Mouse (Mus musculus) frontal cortex, postnatal 25 days (tissue): ENCODE measurements around the gene E2f7.
A peak's percentile ranks its signal among the peaks of the same experiment; 100 is the strongest.
"Not testable (repeated sequence)": the region's sequence is repeated elsewhere in the genome, so short reads cannot be mapped to it uniquely, and the experiment has no call there.

Source experiments
- DNase-seq, 2 experiments: peaks; one replicate each; pipeline ENCODE4 v3.0.0; 2022; ENCODE audit warnings: low spot score in 2 of 2

The E2f7 gene

DNA sequence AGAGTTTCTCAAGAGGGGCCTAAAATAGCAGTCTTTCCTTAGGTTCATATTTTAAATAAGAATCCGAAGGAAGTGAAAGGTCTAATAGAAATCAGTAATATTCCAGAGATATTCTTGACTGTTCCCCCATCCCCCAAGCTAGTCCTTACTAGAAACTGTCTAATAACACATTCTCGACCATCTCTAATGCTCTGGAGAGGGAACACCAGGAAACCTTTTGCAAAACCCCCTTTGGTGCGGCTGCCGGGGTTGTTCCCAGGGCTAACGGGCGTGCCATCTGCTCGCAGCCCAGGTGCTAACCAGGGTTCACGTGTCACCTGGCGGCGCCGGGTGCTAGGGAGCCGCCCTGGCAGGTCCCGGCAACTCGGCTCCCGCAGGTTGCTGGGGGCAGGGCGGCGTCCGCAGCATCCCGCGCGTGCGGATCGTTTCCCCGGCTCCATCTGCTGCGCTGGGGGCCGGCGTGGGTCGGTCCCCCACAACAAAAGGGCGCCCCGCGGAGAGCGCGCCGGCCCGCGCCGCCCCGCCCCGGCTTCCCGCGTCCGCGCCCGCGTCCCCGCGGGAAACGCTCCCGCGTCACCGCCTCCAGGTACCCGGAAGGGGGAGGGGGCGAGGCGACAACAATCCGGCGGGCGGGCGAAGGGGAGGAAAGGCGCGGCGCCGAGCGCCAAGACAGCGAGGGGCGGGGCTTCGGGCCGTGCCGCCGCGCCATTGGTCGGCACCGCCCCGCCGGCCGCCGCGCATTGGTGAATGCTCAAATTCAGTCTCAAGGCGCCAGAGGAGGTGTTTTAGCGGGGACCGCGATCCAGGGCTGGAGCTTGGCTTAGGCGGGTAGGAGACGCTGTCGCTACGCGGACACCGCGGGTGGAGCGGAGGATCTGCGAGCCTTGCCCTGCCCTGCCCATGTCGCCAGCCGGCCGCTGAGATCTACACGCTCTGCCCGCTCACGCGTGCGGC is at the start of gene E2f7:
E2f7 (plus strand) TSS at position 754 of the 954 bp plus-strand sequence.
- DNase-seq = peak; percentile 69 to 80

DNA sequence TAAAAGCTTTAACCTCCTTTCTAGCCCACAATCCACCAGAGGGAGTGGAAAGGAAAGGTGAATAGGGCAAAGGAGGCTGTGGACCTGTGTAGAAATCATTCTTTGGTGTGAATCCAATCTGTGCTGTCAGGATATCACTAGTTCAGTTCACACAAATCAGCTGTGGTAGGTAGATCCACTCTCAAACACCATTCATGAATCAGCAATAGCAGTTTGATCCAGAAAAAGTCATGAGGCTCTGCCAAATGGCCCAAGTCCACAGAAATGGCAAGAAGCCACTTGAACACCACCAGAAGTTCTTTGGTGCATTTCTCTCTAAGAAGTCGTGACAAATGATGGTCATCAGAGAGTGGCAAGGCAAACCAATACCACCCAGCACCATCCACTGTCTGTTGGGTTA is 44.0 kb upstream of the E2f7 start:
- DNase-seq = no peak

DNA sequence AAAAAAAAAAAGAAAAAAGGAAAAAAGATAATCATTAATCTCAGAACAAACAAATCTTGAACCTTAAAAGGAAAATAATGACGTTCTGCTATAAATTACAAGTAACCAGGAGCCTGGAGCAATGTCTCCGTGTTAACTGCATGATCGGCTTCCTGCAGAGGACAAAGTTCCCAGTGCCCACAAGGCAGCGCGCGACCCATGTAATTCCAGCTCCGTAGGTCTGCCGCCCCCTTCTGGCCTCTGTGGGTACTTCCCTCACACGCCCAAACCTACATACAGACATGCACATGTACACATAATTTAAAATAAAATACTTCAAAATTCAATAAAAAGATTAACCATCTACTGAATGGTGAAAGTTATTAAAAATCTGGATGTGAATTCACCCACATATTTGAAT is 39.6 kb upstream of the E2f7 start:
- no peak for DNase-seq

DNA sequence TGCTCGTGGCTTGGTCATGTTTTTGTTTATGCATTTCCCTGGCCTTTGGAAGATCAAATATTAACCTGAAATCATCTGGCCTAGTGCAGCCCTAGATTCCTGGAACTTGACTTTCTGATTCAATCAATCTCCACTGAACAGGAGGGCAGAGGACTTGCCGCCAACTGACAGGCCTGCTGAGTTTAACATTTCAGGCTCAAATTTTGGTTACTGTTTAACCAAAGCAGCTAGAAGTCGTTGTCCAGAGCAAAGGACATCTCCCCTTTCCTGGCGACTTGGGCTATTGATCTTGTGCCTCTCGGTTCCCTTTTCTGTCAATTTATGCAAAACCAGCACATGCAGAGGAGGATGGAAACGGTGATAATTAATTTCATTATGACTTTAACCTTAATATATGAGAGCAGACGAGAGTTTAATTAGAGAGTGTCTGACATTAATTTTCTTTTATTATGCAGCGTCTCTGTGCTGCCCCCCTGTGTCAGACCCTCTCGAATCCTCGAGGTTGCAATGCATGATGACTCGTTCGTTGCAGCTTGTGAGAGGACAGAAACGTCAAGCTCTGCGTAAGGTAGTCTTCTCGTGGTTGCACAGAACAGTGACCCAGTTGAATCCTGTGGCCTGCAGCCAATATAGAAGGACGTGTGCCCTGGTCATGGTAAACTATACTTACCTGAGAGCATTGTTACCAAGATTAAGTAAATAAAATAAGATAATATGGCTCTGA is 37.7 kb upstream of the E2f7 start:
- DNase-seq = no peak

DNA sequence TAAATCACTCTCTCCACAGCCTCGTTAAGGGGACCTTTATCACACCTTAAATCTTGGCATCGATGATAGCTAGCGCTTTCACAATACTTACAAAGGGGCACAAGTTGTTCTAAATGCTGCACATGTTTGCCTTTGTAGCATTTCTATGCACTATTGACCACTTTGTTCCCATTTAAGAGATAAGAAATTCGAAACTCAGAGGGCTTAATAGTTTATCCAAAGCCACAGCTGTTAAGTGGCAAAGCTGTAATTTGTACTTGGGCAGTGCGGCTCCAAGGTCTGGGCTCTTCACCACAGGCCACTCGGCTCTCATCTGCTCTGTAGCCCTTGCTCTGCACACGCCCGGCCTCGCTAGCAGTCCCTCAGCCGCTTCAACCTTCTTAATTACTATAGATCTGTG is 28.4 kb upstream of the E2f7 start:
- DNase-seq = no peak

DNA sequence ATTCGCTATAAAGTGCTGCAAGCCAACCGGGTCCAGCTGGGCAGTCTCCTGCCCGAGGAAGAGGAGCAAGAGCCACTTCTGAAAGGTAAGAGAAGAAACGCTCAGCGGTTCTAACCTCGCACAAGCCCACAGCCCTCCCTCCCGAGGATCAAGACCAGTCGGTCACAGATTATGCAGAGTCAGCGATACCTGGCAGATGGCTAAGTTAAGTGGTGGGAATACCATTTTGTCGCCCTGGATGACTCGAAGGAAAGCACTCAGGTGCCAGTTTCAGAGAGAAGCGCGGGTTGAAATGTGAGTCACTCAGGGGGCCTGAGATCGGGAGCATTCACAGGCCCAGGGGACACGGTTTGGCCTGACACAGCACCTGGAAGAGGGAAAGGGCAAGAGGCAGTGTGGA is 18.8 kb upstream of the E2f7 start:
- DNase-seq = no peak

DNA sequence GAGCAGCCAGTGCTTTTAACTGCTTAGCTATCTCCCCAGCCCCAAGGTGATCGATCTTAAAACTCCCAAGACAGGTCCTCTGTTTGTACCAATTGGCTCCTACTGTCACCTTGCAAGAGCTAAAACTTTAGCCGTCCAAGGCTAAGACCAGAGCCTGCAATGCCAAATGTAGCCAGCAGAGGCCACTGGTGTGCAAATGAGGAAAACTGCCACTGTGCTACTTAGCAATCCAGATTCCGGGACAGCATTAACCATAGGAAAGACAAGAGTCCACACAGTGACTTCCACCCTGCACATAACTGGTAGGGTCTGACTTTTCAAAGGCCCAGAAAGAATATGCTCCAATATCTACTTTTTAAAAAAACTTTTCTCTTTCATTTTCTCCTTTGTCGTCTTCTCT is 17.4 kb upstream of the E2f7 start:
- DNase-seq = no peak

DNA sequence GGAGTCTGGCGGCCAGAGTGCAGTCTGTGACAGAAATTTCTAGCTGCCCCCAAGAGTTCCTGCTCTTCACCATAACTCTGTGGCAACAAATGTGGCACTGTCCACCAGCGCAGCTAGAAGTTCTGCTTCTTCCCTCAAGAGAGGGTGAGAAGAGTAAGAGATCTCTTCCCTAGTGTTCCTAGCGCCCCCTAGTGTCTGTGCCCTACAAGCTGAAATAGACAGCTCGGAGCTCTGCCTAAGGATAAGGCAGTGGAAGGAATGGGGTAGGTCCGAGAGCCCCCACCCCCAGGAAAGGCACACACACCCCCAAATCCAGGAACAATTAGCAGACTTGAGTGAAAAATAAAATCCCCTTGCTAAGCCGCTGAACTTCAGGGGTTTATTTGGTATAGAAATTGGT is 11.9 kb upstream of the E2f7 start:
- DNase-seq = peak; percentile 51 to 65

DNA sequence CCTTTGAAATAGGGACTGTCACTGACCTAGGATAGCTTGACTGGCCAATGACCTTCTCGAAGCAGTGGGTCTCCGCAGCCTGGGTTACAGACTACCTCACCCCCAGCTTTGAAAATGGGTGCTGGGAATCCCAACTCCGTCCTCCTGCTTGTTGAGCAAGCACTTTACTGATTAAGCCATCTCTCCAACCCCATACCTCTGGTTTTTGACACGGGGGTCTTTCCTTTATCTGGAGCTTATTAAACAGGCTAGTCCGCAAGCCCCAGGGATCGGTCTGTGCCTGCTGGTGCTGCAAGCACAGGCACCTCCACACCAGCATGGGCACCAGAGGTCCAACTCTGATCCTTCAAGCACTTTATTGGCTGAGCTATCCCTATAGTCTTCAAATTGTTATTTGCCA is 1.5 kb upstream of the E2f7 start:
- DNase-seq = no peak

DNA sequence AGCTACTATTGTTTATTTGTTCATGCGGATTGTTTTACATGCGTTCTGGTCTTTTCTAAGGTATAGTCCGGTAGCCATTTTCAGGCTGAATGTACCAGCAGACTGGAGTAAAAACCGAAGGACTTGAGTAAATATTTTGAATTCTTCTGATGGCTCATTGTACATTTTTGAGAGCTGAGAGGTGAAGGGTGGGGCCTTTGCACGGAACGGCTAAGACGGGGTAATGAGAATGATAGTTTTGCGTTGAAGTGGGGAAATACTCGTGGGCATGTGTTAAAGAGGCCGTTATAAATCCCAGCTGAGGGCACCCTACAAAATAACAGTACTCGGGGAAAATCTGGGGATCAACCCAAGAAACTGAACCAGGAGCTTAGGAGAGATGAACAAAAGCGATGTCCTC is 1.1 kb upstream of the E2f7 start:
- DNase-seq = no peak

DNA sequence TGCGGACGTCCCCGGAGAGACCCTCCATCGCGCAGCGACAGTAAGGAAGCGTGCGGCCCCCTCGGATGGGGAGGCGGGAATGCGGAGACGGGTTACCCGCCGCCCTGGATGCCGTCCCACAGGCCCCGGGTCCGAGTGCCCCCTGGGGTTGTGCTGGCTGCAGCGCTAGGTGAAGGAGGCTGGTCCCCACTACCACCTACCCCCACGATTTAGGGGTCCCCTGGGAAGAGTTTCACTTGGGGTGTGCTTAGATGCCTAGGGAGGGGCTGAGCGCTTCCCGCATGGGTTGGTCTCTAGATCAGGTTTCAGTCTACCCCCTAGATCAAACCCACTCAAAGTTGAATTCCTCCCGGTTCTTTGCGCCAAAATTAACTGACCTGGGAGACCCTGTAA is 397 bp downstream of the E2f7 start:
- DNase-seq = no peak

DNA sequence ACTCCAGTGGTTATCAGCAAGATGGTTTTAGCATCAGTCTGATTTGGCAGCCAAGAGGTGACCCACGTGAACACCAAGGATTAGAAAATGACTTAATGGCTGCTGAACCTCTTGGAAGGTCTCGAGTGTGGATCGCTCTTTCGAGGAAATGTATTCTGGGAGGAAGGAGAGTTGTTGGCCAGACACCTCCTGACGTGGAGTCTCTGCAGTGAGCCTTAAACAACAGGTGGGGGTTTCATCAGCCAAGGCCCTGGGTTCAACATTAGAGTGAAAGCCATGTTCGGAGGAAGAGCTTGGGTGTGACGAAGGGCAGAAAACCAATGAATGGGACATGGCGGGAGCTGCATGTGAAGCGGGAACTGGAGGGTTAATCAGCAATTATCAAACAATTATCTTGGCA is 3.8 kb downstream of the E2f7 start:
- DNase-seq = no peak

DNA sequence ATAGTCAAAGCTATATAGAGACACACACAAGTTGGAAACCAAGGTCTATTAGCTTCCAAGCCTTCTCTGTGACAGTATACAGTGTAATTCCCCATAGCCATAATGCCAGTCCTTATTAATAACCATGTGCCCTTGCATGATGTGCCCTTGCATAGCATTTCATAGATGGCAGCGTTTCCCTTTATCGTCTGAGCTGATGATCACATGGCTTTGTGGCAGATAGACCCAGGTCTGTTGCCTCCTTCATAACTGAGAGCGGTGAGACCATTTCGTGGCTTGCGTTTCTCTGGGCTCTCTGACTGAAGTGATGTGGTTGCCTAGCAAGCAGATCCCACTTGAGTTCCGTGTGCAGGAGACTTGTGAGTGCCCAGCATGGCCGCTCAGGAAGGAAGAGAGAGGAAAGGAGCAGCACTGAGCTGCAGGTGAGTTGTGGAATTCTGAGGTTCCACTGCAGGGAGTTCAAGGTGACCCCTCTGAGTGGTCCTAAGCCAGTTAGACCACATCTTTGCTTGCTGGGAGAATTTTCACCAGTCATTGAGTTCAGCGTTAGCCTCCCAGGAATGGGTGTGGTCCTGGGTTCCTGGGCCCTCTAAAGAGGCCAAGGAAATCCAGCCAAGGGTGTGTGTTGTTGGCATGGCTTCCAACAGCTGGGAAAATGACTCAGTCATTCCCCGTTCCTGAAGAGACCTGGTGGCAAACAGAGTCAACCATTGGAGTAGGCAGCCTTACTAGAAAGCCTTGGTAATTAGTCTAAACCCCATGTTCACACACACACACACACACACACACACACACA is 4.5 kb downstream of the E2f7 start:
- DNase-seq = no peak

DNA sequence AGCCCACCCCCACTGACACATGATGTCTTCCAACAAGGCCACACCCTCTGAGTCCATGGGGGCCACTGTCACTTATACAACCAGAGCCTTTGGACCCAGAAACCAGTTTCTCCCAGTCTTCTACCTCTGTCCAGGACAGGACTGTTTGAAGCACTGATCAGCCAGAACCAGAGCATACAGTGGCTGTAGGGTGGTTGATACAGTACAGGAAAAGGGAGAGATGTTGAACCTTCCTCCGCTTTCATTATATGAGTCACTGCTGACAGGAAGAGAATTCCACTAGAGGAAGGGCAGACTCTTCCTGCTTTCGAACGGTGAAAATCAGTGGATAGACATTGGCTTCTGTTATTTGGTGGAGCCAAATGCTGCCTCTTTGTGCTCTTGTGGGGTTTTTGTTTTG is 7.6 kb downstream of the E2f7 start:
- DNase-seq = no peak

DNA sequence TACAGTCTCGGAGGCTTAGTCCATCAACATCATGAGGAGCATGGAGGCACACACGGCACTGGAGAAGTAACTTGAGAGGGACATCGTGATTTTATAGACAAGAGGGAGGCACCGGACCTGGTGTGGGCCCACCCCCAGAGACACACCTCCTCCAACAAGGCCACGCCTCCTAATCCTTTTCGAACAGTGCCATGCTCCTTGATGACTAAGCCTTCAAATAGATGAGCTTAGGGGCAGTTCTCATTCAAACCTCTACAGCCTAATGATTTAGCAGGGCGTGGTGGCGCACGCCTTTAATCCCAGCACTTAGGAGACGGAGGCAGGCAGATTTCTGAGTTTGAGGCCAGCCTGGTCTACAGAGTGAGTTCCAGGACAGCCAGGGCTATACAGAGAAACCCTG is 10.3 kb downstream of the E2f7 start:
- DNase-seq = no peak

DNA sequence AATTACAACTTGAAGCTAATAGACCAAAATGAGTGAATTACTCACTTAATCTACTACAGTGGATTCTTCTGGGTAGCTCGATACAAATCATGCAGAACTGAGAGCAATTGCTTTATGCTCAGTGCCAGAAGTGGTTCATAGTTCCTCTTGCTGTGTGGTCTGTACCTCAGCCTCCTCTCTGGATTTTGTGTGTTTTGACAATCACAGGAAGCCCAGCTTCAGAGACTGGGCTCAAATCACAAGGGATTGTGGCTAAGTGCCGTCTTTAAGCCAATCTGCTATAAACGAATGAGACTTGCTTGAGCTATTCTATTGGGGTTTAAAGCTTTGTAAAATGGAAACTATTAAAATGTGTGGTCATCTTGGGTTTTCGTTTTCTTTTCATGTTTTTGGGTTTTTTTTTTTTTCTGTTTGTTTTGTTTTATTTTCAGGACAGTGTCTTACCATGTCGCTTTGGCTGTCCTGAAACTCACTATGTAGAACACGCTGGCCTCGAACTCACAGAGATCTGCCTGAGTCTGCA is 11.1 kb downstream of the E2f7 start:
- DNase-seq = no peak

DNA sequence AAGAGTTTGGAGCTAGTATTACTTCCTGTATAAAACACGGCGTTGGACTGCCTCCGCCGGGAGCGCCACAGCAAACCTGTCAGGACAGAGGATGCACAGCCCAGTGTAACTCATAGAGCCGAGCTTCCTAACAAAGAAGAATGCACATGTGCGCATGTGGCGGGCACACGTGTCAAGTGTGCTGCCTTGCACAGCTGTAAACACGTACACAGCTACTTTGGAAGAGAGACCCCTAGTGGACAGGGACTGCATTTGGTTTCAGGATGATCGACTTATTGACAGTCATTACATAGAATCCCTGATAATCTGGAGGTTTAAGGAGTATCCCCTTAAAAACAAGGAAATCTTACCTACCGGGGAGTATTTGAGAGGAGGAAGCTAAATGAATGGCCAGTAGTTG is 15.3 kb downstream of the E2f7 start:
- not testable (repeated sequence) for DNase-seq

DNA sequence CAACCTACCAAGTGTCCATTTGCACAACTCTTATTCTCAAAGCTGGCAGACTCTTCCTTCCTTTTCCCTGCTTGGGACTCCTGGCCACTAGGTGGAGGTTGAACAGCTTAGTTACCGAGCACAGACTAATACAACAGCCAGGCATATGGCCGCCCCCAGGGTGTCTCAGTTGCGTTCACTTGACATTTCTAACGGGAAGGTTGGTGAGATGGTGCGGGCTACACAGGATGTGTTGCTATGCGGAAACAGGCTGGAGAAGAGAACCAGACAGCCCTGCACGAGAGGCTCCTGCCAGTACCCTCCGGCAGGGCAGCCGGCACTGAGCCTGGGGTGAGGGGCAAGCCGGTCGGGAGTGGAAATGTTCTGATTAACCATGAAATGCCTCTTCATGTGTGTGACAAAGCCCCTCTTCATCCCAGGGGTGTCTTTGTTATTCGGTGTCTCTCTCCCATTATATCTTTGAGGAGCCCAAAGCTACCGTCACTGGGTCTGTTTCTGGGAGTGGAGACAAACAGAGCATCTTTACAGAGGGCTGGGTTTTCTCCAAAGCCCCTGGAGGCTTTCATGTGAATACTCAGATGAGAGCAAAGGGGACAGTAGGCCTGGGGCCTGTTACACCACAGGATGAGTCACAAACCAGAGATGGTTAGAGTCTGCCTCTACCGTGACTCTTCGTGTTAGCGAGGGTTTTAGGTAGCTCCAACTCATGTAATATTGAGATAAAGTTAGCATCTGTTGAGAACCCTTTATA is 17.1 kb downstream of the E2f7 start:
- DNase-seq = no peak

DNA sequence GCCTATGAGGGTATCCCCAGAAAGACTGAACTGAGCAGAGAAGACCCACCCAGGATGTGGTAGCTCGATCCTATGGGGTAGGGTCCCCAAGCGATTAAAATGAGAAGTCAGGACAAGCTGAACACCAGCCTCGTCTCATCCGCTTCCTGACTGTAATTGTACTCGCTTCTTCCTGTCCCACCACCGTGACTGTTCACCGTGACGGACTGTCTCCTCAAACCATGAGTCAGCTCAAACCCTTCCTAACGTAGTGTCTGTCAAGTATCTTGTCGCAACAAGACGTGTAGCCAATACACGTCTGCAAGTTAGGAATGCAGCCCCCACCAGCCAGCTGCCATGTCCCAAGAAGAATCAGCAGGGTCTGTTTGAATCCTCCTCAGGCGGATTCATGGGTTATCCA is 18.2 kb downstream of the E2f7 start:
- no peak for DNase-seq

DNA sequence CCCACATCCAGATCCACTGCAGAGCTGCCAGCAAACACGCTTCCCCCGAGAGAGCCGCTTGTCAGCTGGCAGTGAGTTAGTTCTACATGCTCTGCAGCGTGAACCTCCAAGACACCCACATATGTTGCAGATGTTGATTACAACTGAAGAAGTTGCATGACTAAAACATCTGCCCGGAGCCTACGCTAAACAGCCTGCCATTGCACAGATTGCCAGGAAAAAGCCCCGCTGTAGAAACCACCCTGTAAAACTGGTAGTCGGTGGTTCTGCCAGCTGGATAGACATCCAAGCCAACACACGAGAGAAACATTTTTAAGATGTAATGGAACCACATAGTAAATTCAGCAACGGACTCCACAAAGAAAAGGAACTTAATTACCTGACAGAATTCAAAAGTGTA is 24.3 kb downstream of the E2f7 start:
- DNase-seq = no peak

DNA sequence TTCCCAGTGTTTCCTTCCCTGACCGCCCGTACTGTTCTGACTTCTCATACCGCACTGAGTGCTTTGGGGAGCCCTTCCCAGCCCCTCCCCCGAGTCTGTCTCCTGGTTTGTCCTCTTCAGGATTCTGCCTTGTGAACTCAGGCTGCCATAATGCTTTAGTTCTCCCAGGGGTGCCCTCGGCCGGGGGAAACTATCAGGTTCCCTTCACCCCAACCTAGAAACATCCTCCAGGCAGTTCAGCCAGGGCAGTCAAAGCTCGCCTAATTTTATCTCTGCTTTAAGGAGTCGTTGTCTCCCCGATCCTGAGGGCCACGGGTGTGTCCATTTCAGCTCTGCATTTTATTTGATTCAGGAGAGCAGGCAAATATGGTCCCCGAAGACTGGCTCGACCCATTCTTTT is 28.0 kb downstream of the E2f7 start:
- DNase-seq = no peak
